Mouse (Mus musculus): ENCODE data around the gene Pax4. TPM values are rescaled to one million over a fixed set of nuclear protein-coding genes. Genes with fewer than 3 reads are reported as not detected.

The Pax4 gene
- total and polyA plus RNA-seq, 3 experiments: not detected

DNA sequence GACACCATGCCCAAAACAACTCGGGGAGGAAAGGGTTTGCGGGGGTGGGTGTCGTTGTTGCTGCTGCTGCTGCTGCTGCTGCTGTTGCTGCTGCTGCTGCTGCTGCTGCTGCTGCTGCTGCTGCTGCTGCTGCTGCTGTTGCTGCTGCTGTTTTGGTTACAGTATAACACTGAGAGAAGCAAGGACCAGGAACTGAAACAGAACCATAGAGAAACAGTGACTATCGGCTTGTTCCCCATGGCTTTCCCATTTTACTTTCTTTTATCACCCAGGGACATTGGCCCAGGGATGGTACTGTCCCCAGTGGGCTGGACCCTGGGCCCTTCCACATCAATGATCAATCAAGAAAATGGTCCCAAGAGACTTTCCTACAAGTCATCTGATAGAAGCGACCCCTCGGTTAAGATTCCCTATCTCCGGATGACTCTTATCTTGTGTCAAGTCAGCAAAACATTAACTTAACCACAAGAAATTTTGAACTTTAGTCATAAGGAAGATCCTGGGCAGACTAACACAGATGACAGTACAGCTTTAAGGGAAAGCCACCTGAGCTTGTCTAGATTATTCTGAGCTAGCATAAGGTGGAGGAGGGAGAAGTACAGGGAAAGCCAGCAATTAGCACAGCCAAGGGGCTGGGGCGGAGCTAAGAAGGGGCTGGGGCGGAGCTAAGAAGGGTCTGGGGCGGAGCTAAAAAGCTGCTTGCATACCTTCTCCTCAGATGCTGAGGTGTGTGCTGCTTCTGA, 18.2 kb downstream of the Pax4 start:
- H3K27me3 ChIP-seq (ENCODE audit: control insufficient read depth, insufficient read depth, low read length): no peaks in the 10 kb centered on the region
- no peak overlapping the region for H3K9ac ChIP-seq (ENCODE audit: low read depth, low read length)
- H3K4me1 ChIP-seq (ENCODE audit: control insufficient read depth, insufficient read depth, low read length): no peaks in the 10 kb centered on the region
- H3K36me3 ChIP-seq (ENCODE audit: control insufficient read depth, insufficient read depth, low read length): no peaks in the 10 kb centered on the region
- H3K79me2 ChIP-seq (replicated peaks; ENCODE audit: control insufficient read depth, insufficient read depth, low read length): no peaks in the 10 kb centered on the region
- intact Hi-C loops (cut with DNase I): no loop called here
- DNase-seq: no peak
- H3K27ac ChIP-seq: no peak overlapping the region
- no peak for TF ChIP-seq EP300 (IDR thresholded peaks at IDR 0.05; ENCODE audit: insufficient read depth, low read depth, low read length)
- no peak for TF ChIP-seq POLR2A (IDR thresholded peaks at IDR 0.05; ENCODE audit: insufficient read depth, low read depth, low read length)
- TF ChIP-seq CTCF (IDR thresholded peaks at IDR 0.05): no peak
- H3K4me3 ChIP-seq: no peak overlapping the region
- WGBS: 69% methylated on average over 10 of the region's 10 CpGs

GRCm38 (mm10) chr6:28429870-28430269, 19.3 kb downstream of the Pax4 start:
- H3K9ac ChIP-seq (ENCODE audit: low read depth, low read length): no peak overlapping the region
- peaks cover 1% of the 10 kb centered on the region; the same call in 1 of the 2 replicates for H3K4me1 ChIP-seq (ENCODE audit: control insufficient read depth, insufficient read depth, low read length)
- 89% methylated on average over 11 of the region's 11 CpGs for WGBS
- no peak for DNase-seq
- no peak overlapping the region for H3K4me3 ChIP-seq
- no peaks in the 10 kb centered on the region for H3K79me2 ChIP-seq (replicated peaks; ENCODE audit: control insufficient read depth, insufficient read depth, low read length)
- H3K27me3 ChIP-seq (ENCODE audit: control insufficient read depth, insufficient read depth, low read length): no peaks in the 10 kb centered on the region
- TF ChIP-seq EP300 (IDR thresholded peaks at IDR 0.05; ENCODE audit: insufficient read depth, low read depth, low read length) (no peak), POLR2A (IDR thresholded peaks at IDR 0.05; ENCODE audit: insufficient read depth, low read depth, low read length) (no peak), CTCF (IDR thresholded peaks at IDR 0.05) (no peak)
- intact Hi-C loops (cut with DNase I): no loop called here
- H3K27ac ChIP-seq: no peak overlapping the region
- H3K36me3 ChIP-seq (ENCODE audit: control insufficient read depth, insufficient read depth, low read length): no peaks in the 10 kb centered on the region

DNA sequence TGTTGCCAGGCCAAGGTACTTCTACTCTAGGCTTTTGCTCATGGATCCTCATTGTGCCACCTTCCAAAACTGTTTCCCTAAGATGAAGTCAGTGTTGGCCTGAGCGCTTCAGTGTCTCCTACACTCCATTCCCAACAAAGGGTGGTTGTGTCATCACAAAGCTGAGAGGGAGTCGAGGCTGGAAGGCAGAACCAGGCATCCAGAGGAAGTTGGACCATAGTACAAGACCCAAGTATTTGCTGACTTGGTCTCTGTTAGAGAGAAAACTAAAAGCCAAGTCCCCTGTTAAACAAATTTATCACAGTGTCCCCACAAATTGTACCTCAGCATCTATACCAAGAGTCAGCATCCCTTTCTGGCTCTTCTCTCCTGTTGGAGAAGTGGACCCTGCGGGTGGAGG, 20.9 kb downstream of the Pax4 start, which contains the start of gene Gcc1:
Gene Gcc1 (minus strand): TSS at position 101 of the 400 bp plus-strand sequence.
- Histone ChIP-seq H3K27ac (no peak within 1 kb of the TSS), H3K4me3 (no peak within 1 kb of the TSS), H3K9ac (ENCODE audit: low read depth, low read length) (no peak within 1 kb of the TSS), H3K4me1 (ENCODE audit: control insufficient read depth, insufficient read depth, low read length) (peaks cover 7% of the 10 kb centered on the region), H3K27me3 (ENCODE audit: control insufficient read depth, insufficient read depth, low read length) (no peaks in the 10 kb centered on the region), H3K79me2 (replicated peaks; ENCODE audit: control insufficient read depth, insufficient read depth, low read length) (peaks cover 2% of the 10 kb centered on the region; the same call in 1 of the 2 replicates), H3K36me3 (ENCODE audit: control insufficient read depth, insufficient read depth, low read length) (no peaks in the 10 kb centered on the region)
- TF ChIP-seq CTCF (IDR thresholded peaks at IDR 0.05): no peak
- no peak for TF ChIP-seq POLR2A (IDR thresholded peaks at IDR 0.05; ENCODE audit: insufficient read depth, low read depth, low read length)
- no peak for TF ChIP-seq EP300 (IDR thresholded peaks at IDR 0.05; ENCODE audit: insufficient read depth, low read depth, low read length)
- intact Hi-C loops (cut with DNase I): no loop called here
- 84% methylated on average over 3 of the region's 3 CpGs for WGBS
- DNase-seq: no peak

DNA sequence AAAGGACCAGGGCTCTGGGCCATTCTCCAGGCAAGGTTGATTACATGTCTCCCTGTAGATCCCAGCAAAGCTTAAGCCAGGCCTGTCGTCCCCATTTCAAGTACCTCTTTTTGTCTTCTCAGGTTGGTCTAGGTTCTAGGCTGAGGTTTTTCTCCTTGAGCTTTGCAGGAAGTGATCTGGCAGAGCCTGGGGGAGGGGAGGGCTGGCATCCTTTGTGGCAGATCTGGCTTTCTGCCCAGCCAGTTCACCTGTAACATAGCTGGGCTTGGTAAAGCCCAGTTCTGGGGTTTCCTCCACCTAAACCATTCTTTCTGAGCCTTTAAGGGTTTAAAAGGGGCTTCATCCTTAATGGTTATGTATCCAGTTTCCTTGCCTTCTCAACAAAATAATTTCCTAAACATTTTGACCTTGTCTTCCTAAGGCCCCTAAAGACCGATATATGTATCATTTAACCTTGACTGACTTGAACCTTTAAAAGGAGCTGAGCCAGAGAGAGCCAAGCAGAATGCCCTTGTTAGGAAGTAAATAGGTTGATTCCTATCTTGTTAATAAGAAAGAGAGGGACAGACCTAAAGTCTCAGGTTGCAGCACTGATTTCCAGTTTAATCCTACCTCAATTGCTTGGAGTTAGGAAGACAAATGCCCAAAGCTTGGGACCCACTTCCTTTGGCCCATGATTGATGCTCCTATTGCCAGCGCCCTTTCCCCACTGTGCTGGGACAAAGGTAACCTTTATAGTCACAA, 21.9 kb downstream of the Pax4 start, which contains the start of gene Fscn3:
Gene Fscn3 (plus strand): TSS at position 694 of the 744 bp plus-strand sequence.
- no peak for DNase-seq

GRCm38 (mm10) chr6:28425019-28425418, 24.1 kb downstream of the Pax4 start:
- Histone ChIP-seq H3K27me3 (ENCODE audit: control insufficient read depth, insufficient read depth, low read length) (no peaks in the 10 kb centered on the region), H3K9ac (ENCODE audit: low read depth, low read length) (no peak overlapping the region), H3K36me3 (ENCODE audit: control insufficient read depth, insufficient read depth, low read length) (peaks cover 2% of the 10 kb centered on the region; the same call in 1 of the 2 replicates), H3K4me3 (no peak overlapping the region; the same call in 1 of the 2 replicates), H3K27ac (no peak overlapping the region), H3K79me2 (replicated peaks; ENCODE audit: control insufficient read depth, insufficient read depth, low read length) (peaks cover 5% of the 10 kb centered on the region), H3K4me1 (ENCODE audit: control insufficient read depth, insufficient read depth, low read length) (peaks cover 15% of the 10 kb centered on the region)
- intact Hi-C loops (cut with DNase I): no loop called here
- peak in 1 of 2 experiments; percentile 25 for DNase-seq
- 32% methylated on average over 6 of the region's 6 CpGs for WGBS
- TF ChIP-seq EP300 (IDR thresholded peaks at IDR 0.05; ENCODE audit: insufficient read depth, low read depth, low read length) (no peak), POLR2A (IDR thresholded peaks at IDR 0.05; ENCODE audit: insufficient read depth, low read depth, low read length) (no peak), CTCF (IDR thresholded peaks at IDR 0.05) (no peak)

More for the DNA sequence above, 21.9 kb downstream of the Pax4 start, which contains the start of gene Fscn3:
- Histone ChIP-seq H3K27me3 (ENCODE audit: control insufficient read depth, insufficient read depth, low read length) (no peaks in the 10 kb centered on the region), H3K79me2 (replicated peaks; ENCODE audit: control insufficient read depth, insufficient read depth, low read length) (peaks cover 2% of the 10 kb centered on the region; the same call in 1 of the 2 replicates), H3K27ac (no peak within 1 kb of the TSS), H3K9ac (ENCODE audit: low read depth, low read length) (no peak within 1 kb of the TSS), H3K4me1 (ENCODE audit: control insufficient read depth, insufficient read depth, low read length) (peaks cover 9% of the 10 kb centered on the region), H3K36me3 (ENCODE audit: control insufficient read depth, insufficient read depth, low read length) (no peaks in the 10 kb centered on the region), H3K4me3 (no peak within 1 kb of the TSS)
- intact Hi-C loops (cut with DNase I): no loop called here
- no peak for TF ChIP-seq EP300 (IDR thresholded peaks at IDR 0.05; ENCODE audit: insufficient read depth, low read depth, low read length)
- WGBS: 74% methylated on average over 3 of the region's 3 CpGs
